Mouse (Mus musculus) CD4-positive helper T cell, adult 2 months (primary cell): ENCODE results near the gene Josd1.

Experiments used
- DNase-seq: peaks from one replicate; pipeline ENCODE4 v3.0.0-alpha.2; 2012; ENCODE audit warnings: low read depth, missing footprints, low spot score

Gene Josd1

DNA sequence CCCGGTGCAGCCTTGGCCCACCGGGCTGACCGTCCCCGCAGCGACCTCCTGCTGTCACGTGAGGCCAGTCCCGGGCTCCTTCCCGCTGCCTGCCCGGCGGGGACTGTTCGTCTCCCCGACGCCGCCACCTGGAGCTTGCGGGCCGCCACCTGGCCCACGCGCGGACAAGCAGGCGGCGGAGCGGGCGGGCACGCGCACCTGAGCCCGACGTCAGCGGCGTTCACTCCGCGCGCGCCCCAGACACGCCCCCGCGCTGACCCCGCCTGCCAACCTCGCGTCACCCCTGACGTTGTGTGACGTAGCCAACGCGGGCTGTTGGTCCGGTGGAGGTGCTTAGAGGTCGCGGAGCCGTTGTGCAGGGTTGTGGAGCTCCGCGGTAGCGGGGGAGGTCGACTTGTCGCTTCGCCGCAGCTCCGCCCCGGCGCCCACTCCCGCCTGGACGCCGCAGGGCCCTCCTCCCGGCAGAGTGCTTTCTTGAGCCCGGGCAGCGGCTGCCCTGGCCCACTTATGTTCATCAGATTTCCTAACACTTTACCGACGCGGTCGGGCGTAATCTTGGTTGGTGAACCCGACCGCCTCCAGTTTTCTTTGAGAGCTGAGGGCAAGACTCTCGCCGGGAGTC is at the start of gene Josd1:
Gene Josd1, minus strand, starts transcription at position 274 of the 622 bp plus-strand sequence.
- peak; percentile 97 for DNase-seq

DNA sequence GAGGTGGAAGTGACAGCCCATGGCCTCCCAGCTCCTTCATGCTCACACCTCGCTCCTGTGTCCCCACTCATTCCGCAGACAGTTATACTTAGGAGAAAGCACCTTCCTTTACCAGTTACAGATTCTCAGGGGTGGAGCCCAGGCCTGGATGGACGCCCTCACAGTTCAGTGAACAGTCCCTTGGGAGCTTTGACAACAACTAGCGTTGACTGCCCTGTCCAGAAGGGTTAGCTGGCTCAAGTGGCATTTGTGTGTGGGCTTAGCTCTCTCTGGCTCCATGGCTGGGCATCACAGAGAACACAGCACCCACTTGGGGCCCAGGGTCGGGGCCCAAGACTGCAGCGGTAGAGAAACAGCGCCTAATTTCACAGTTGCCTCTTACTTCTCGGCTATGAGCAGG is 46.6 kb upstream of the Josd1 start:
- DNase-seq: no peak

DNA sequence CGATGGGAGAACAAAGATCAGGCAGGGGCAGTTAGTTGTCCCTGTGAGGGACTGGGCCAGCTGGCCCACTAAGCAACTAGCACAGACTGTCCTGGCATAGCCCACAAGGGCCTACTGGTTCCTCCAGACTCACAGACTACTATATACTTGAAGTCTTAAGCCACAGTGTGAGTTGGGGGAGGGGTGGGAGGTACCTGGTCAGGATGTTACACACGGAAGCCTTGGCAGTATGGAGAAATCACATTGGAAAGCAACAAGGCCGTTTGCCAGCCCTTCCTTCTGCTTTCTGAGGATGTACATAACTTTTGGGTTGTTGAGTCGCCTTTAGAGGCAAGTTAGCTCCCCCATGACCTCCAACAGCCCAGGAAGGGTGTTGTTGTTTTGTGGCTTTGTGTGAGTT is 45.9 kb upstream of the Josd1 start:
- no peak for DNase-seq

DNA sequence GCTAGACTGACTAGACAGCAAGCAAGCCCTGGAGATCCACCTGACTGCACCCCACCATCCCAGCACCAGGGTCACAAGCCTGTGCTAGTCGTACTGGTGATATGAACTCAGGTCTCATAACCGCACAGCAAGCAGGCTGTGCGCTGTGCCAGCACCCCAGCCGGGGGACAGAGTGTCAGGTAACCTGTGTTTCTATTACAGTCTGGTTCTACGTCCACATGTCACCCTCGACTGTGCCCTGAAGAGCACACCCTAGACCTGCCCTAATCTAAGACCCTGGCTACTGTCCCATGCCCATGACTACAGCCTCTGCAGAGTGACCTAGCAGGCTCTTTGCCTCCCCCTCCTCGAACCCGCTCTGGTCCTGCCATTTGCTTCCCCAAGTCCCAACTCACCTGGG is 45.5 kb upstream of the Josd1 start:
- no peak for DNase-seq

DNA sequence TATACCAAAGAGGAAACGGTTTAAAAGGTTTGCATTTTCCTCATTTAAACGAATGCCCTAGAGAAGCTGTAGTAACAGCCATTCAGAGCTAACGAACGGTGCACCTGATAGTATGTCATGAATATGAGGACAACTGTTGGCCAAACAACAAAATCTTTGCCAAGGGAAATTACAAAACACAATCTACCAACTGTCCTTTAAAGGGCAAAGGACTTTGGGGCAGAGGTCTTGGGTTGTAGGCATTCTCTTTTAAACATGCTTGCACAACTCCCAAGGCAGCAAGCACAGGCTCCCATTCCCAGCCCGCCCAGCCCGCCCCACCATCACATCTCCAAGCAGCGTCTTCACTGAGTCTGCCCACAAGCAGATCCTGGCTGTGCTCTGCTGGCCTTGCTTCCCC is 43.8 kb upstream of the Josd1 start:
- DNase-seq: no peak

DNA sequence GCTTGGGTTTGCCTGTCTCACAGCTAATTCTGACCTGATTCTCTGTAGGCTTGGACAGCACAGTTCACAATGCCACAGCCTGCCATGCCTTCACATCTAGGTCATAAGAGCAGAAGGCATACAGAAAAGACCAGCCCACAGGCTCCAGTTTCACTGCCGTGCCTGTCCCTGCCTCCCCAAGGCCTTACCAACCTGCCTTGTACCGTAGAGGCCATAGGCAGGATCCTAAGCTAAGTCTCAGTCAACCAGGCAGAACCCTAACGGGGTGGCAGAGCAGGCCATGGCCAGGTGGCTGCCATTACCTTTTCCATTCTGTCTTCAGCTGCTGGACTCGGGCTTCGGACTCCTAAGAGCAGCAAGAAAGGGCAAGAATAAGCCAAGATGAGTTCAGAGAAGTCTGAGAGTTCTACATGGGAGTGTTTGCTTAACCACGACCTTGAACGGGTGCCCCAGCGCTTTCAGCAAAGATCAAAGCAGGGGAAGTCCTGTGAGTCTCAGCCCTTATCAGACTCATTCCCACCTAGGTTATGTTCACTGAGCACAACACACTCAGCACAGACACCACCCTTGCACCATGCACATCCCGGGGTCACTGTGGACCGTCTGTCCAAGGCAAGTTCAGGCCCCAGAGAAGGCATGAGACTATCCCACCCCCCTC is 41.1 kb upstream of the Josd1 start:
- DNase-seq: peak; percentile 69

DNA sequence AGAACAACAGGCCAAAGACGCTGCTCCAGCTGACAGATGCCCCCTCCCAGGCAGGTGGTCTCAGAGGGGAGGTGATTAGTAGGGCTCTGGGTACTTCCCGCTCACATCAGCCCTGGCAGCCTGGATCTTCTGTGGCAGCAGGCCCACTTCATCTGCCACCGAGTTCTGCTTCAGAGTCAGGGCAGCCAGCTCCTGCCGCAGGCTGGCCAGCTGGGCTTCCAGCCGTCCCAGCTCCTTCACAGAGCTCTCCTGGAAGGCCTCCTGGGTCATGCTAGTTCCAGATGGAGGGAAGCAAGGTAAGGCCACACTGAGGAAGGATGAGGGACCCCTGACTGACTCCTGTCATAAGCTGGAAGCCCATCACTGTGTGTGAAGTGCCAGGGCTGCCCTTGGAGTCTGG is 40.6 kb upstream of the Josd1 start:
- no peak for DNase-seq

DNA sequence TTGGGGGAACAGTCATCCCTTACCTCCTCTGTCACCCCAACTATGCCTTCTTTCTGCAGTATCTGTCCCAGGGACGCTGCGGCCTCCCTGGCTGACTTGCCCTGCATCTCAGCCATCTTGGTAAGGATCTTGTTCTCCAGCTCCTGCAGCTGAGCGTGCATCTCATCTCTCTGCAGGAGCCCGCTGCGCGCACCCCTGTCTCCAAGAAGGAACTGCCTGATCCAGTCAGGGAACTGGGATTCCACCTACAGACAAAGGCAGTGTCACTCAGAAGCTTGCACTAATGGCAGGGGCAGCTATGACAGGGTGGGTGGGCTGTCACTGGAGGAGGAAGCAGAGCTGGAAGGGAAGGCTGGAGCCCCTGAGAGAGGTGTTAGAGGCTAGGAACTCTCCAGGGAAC is 40.1 kb upstream of the Josd1 start:
- no peak for DNase-seq

DNA sequence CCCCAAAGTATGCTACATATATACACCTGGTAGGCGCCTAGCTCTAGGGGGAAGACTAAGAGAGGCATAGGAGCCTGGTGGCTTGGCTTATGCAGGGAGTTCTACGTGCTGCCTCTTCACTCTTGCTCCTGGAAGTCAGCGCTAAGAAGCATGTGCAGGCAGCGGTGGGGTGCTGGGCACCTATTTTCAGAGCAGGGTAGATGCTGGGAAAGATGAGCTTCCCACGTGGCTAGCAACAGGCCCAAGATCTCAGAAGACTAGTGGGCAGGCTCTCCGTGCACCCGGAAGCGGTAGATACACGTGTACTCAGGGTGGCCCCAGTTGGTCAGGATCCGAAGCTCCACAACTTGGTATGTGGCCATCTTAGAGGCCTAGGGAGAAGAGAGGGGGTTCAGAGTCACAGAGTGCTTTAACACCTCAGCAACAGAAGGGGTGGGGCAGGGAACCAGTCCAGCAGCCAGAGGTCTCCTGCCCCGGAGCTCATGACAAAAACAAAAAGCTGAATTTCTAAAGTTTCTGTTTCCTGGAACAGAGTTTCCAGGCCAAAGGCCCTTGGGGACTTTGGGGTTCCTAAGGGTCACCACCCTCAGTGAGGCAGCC is 37.6 kb upstream of the Josd1 start:
- no peak for DNase-seq

DNA sequence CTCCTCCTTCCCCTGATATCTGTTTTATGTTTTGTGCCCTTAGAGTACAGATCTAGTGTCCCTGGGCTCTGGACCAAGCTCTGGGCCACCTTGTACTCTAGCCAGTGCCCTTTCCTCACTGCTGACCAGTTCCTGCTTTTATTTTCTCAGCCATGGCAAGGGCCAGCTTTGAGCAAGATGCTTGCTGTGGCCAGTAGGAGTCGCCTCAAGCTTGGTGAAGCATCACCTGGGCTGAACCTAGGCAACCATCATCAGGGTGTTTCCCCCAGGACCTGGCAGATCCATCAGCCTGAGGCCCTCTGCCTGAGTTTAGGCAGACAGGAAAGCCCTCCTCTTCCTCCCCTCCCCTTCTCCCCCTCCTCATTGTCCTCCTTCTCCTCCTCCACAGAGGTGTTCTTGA is 35.7 kb upstream of the Josd1 start:
- DNase-seq: peak; percentile 59

DNA sequence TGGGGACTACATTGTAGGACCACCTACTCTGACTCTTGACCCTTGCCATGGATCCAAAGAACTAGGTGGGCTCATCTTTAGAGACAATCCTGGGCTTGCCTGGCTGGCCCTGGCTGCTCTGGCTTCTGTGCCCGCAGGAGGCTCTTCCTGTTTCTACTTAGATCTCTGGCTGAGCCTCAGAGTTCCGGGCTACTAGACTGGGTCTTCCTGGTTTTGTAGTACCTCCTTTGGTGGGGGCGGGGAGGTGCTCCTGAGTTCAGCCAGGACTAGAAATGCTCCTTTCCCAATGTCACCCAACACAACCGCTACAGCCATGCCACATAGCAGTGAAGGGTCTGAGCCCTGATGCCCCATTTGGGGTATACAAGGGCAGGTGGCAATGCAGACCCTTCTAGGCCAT is 33.1 kb upstream of the Josd1 start:
- no peak for DNase-seq

DNA sequence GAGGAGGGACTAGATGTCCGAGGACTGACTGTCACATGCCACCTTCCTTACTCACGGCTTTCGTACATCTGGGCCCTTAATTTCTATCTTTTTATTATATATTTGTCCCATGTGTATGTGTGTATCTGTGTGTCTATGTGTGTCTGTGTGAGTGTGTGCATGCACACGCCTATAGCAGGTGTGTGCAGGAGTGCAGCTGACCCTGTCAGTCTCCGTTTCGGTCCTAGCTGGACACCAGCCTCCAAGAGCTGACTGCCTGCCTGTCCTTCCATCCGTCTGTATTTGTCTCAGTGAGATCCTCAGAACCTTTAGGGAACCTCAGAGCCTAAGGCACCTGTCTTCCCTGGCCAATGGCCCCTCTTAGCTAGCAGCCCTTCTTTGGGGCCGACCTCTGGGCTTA is 32.5 kb upstream of the Josd1 start:
- no peak for DNase-seq

DNA sequence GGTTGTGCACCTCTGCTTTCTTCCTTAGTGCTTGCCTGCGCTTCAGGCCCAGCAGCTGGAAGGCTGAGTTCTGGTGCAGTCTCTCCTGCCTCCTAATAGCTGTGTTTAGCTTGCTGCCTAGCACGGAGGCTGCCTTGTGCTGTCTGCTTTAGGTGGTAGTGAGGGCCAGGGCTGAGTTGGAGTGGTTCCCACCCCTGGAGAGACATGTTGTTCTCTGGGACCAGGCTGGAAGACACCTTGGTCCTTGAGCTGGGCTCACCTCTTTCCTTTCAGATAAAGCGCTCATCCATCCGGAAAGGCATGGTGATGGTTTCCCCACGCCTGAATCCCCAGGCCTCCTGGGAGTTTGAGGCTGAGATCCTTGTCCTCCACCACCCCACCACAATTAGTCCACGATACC is 29.0 kb upstream of the Josd1 start:
- no peak for DNase-seq

DNA sequence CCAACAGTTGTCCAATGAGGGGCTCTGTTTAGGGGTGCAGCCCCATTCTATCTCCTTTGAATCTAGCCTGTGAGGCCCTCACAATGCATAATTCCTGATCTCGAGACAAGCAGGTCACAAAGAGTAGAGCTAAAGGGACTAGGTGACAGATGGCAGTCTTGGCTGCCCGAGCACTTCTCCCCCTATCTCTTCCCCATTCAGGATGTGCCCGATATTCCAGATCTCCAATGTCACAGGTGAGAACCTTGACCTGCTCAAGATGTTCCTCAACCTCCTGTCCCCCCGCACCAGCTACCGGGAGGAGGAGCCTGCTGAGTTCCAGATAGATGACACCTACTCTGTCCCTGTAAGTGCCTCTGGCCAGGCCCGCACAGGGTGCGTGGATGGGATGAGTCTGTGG is 27.9 kb upstream of the Josd1 start:
- no peak for DNase-seq

DNA sequence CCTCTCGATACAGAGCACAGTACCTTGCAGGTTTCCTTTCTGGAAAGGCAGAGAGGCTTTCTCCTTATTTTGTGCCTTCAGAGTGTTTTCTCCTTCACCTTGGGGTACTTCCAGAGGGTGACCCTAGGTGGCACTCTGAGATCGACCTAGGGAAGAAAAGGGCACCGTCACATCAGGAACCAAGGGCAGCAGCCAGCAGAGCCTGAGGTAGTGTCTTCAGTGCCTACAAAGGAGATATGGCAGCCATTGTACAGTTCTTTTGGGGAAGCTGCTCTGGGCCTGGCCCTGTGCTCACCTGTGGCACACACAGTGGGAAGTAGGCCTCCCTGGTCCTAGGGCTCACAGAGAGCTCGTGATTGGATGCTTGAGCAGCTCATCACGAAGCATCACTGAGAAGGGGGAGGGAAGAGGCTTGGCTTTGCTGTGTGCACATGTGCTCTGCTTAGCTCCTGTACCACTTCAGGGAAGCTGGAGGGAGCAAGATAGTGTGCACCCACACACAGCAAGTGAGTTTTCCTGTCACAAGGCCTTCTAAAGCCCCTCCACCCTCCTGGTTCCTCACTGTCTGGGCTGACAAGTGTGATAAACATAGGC is 20.6 kb upstream of the Josd1 start:
- no peak for DNase-seq

DNA sequence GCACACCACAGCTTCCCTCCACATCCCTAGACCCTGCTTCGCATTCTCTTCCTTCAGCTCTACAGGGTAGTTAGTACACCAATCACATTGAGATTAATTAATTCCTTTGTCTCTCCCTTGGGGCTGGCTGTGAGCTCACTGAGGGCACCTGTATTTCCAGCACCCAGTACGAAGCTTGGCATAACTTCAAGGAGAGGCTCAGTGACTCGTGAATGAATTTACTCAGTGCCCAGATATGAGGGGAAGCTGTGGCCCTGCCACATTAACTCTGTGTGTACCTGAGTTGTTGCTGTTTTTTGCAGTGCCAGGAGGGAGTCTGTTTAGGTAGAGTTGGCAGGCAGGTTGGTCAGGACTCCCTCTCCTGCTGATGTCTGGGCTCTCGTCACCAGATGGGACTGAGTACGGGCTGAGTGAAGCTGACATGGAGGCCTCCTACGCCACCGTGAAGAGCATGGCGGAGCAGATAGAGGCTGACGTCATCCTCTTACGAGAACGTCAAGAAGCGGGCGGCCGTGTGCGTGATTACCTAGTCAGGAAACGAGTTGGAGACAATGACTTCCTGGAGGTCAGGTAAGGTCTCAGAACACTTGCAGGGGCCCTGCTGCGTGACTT is 19.0 kb upstream of the Josd1 start:
- DNase-seq: no peak

DNA sequence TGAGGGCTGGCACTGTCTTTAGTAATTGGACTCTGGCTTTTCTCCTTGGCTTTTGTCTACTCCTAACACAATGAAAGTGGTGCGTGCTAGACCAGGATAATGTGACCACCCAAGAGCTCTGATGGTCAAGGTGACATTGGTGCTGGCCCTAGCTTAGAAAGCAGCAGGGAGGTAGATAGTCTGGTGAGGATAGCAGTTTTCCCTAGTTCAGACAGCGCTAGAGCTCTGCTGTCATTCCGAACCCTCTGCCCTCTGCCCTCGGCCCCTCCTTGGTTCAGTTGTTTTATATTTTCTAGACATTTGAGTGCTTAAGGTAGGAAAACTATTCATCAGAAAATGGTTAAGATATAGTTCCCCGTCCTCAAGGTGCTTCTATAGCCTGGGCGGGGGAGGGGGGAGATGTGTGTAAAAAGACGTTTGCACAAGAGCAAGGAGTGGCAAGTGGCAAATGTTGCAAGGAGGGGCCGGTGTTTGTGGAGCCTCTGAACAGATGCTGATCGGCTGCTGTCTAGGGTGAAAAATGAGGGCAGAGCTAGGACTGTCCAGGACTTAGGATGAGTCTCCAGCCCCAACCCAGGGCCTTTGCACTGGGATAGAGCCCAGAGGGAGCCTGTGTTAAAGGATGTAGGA is 10.0 kb upstream of the Josd1 start:
- no peak for DNase-seq

DNA sequence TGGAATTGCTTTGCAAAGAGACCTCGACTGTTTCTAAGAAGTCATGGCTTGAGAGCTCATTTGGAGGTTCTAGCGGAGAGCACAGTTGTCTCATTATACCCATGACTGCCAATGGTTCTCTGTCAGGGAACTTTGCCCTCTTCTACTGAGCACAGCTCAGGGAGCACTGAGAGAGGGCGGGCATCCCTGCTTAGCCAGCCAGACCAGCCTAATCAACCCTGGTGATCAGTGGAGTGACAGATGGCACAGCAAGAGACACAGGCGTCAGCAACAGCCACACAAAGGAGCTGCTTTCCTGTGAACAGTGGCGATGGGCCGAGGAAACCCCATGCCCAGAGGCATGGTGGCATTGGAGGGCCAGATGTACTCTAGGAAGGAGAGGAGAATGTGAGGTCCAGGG is 9.3 kb upstream of the Josd1 start:
- DNase-seq: no peak

DNA sequence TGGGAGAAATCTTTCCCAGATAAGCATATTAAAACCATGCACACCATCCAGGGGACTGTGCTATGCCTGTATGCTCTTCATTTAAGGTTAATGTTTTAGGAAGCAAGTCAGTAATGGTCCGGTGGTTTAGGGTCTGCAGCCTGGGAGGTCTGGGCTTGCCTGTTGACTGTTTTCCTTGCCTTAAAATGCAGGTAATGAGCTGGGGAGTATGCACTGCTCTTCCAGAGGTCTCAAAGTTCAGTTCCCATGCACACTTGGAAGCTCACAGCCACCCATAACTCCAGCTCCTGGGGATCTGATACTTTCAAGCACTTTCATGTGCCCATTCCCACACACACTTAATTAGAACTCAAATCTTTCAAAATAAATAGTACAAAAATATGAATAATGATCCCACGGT is 8.8 kb upstream of the Josd1 start:
- no peak for DNase-seq

DNA sequence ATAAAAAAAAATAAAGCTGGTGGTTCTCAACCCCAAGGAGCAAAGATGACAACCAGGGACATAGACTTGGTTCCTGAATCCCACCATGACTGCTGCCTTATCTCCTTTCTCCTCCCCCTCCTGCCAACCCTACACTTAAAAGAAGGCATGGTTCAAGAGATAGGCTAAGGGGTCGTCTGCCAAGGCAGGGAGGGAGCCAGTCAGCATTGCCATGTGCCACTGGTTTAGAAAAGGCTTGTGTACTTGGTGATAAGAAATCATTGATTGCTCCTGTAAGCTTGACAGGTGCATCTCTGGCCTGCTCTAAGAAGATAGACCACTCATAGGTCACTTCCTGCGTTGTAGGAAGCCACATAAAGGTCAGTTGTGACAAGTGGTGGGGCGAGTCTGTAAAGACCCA is 7.8 kb upstream of the Josd1 start:
- DNase-seq: no peak

DNA sequence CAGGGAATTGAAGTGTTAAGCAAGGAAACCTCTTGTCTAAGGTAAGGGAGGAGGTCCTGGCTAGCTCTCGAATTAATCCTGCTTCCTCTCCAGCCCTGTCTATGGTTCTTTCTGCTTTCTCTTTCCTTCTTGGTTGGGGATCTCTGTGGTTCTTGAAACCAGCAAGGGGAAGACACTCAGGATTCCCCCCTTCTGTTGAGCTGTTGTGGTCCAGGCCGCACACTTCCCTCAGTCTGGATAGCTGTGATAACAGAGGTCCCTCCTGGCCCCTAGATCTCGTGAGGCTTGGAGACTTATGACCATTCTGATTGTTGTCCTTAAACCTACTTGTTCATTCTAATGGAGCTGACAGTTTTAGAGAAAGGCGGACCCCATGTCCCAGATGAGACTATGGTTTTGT is 6.8 kb upstream of the Josd1 start:
- DNase-seq: peak; percentile 33

DNA sequence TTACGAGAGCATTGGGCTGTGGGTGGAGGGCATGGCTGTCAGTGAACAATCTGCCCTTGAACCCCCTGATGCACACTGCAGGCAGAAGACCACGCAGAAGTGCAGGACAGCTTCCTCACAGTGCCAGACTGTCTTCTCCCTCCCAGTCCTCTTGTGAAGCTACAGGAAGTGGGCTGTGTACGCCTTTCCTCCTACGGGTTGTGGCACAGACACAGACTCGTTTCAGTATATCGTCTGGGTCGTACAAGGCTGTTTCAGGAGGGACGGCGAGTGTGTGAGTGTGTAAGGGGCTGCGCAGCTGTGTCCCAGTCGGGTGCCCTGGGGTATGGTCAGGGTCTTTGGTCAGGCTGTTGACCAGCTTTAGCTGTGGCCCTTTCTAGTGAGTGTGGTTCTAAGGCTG is 6.0 kb upstream of the Josd1 start:
- peak; percentile 80 for DNase-seq
